Mouse (Mus musculus): ENCODE measurements around the gene Ttll11.

GRCm38 (mm10) chr2:35829136-35829535, 150.6 kb downstream of the Ttll11 start:
- no peak for TF ChIP-seq MAFK (IDR thresholded peaks at IDR 0.05; ENCODE audit: insufficient read depth, low read depth, low read length)
- no peak for TF ChIP-seq ZNF384 (IDR thresholded peaks at IDR 0.05; ENCODE audit: low read depth, low read length)
- TF ChIP-seq HCFC1 (IDR thresholded peaks at IDR 0.05; ENCODE audit: borderline replicate concordance, insufficient read depth, low read length), result no peak
- TF ChIP-seq CHD2 (IDR thresholded peaks at IDR 0.05; ENCODE audit: low read depth, low read length), result no peak
